Mouse (Mus musculus): ENCODE results near the gene Mrpl34.

The Mrpl34 gene

DNA sequence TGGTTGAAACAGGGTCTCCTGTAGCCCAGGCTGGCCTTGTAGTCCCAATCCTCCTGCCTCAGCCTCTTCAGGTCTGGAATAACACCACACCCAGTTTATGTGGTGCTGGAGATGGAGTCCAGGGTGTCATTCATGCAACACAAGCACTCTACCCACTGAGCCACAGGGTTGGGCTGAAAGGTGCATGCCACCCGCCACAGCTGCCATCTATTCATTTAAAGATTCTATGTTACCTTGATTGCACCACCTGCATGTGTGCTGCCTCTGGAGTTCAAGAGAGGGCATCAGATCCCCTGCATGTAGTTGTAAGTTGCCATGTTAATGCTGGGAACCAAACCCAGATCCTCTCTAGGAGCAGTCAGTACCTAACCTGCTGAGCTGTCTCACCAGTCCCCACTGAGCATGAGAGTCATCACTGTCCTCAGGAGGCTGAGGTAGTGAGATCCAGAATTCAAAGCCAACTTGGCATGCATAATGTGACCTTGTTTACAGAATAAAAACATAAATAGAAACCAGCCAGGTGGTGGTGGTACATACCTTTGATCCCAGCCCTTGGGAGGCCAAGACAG lies 32.4 kb downstream of the Mrpl34 start:
- DNase-seq = no peak

DNA sequence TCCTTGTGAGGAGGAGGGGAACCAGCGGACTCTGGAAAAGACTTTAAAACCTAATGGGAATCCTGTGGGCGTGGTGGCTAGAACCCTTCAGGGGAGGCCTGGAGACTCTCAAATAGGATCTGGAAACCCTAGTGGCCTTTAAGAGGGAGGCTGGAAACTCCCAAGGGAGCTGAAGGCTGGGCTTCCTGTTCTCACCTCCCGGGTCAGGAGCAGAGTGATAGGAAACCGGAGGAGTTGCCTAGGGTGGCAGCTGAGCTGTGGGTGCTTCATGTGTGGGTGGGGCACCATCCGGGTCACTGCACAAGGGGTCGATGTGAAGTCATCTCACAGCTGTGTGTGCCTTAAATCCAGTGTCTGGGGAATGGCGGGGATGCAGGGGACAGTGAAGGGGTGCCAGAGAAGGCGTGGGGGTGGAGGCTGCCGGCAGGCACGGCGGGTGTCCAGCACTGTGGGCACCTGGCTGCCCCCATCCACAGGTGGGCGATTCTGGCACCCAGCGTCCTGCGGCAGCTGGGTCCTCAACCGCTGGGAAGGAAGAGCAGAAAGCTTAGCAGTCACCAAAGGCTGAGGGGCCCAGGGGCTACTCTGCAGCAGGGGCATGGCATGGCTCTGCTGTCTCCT lies 33.2 kb downstream of the Mrpl34 start:
- DNase-seq = peak; percentile 98

DNA sequence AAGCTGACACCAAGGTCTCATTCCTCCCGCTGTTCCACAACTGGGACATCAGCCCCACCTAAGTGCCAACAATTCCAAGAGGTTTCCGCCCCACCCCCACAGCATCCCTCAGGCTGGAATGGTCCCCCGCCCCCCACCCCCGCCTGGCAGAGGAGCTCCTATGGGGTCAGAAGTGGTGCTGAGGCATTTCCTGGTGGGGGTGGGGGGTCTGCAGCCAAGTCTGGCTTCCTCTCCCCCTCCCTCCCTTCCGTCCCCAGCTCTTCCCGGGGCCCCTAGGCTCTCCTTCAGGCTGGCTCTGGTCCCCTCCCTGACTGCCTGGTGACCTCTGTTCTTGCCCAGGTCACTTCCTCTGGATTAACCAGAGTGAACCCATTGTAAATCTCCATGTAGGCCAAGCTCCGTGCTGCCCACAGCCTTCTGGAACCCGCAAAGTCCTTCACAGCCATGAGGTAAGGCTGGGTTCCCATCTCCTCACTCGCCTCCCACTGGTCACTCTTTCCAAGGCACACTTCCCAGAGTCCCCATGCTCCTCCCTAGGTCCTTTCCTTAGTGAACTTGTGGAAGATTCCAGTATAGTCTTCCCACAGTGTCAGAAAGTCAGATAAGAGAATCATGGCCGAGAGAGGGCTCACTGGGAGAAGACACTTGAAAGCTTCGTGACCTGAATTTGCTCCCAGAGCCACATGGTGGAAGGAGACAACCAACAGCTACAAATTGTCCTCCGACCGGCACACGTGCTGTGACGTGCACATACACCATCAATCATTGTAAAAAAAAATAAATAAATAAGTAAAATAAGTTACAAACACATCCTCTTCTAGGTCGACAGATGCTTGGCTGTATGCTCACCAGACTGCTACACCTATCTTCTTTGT lies 34.3 kb downstream of the Mrpl34 start:
- DNase-seq = peak; percentile 94

DNA sequence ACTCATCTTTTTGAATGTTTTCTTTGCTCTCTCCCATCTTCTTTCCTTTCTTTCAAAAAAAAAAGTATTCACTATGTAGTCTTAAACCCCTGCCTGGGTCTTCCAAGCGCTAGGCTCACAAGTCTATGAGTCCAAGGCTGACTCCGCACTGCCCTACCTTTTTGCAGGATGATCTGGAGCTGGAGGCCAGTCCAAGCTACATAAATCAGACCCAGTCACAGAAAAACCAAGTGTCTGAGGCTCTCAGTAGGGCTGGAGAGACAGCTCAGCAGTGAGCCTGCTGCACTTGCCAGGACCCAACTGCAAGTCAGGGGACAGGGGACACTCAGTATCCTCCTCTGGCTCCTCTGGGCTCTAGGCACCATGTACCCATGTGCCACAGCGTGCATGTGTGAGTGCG lies 39.6 kb downstream of the Mrpl34 start:
- no peak for DNase-seq

DNA sequence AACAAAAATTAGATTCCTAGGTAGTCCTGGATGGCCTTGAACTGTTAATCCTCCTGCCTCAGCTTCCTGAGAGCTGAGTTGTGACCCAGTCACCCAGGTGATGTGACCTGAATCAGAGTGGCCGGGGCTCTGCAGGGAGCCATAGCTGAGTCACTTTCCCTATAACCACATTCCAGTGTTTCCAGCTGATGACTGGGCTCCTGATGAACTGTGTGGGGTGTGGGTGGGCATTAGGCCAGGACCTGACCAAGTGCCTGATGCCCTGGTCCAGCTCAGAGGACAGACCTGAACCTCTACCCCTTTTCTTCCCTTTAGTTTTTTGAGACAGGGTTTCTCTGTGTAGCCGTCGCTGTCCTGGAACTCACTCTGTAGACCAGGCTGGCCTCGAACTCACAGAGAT lies 40.6 kb downstream of the Mrpl34 start:
- no peak for DNase-seq

DNA sequence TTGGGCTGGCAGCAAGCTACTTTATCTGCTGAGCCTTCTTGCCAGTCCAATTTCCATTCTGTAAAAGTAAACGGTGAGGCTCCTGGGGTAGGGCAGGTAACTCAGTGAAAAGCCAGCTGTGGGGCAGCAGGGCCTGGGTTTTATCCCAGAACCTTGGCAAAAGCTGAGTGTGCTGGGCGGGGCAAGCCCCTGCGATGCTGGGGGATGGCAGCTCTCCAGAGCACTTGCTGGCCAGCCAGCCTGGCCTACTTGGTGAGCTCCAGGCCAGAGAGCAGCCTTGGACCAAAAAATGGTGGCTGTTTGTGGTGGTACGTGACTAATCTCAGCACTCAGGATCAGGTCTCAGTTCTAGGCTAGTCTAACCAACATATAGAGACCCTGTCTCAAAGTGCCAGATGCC lies 41.2 kb downstream of the Mrpl34 start:
- DNase-seq = peak; percentile 93

DNA sequence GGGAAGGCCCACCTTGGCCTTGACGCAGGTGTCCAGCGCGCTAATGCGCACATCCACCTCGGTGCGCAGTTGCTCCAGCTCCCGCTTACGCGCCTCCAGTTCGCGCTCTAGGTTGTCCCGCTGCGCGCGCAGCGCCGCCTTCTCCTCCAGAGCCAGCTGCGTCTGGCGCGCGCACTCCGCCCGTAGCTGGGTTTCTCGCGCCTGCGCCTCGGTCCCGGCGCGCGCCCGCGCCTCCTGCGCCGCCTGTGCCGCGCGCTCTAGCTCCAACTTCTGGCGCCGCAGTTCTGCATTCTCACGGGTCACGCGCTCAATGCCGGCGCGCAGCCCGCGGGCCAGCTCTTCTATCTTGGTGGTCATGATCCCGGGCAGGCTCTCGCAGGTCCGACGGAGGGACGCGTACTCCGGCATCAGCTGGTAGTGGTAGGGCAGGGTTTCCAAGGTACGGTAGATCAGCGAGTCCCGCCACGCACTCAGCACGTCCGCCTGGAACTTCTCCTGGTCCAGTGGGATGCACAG lies 42.9 kb downstream of the Mrpl34 start:
- DNase-seq = peak; percentile 99

DNA sequence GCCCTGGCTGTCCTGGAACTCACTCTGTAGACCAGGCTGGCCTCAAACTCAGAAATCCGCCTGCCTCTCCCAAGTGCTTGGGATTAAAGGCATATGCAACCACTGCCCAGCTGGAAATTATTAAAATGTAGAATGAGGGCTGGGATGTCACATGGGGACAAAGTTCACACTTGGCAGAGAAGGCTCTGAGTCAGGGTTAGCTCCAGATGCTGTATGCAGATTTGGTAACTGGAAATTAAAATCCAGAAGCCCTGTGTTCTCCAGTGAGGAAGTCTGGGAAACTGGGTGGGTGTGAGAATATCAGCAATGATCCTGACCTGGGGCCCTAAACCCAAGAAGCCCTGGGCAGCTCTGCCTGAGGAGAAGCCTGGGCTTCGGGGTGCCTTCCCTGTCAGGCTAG lies 44.6 kb downstream of the Mrpl34 start:
- peak; percentile 94 for DNase-seq

DNA sequence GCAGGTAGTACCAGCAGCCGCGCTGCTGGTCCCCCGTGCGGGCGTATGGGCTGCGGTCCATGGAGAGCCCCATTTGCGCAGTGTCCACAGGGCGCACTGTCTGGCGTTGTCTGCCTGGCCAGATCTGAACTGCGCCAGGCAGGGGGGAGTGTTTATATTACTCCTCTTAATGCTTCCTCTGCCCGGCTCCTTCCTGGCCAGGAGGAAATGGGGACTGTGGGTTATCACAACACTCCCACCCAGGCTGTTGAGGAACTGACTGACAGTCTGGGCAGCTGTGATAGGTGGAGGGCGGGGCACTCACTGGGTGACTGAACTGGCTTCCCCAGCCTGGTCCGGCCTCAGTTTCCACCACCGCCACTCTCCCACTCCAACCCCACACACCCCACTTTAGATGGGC lies 46.9 kb downstream of the Mrpl34 start, which contains the start of gene Plvap:
Gene Plvap (minus strand): TSS at position 109 of the 400 bp plus-strand sequence.
- peak; percentile 95 for DNase-seq

DNA sequence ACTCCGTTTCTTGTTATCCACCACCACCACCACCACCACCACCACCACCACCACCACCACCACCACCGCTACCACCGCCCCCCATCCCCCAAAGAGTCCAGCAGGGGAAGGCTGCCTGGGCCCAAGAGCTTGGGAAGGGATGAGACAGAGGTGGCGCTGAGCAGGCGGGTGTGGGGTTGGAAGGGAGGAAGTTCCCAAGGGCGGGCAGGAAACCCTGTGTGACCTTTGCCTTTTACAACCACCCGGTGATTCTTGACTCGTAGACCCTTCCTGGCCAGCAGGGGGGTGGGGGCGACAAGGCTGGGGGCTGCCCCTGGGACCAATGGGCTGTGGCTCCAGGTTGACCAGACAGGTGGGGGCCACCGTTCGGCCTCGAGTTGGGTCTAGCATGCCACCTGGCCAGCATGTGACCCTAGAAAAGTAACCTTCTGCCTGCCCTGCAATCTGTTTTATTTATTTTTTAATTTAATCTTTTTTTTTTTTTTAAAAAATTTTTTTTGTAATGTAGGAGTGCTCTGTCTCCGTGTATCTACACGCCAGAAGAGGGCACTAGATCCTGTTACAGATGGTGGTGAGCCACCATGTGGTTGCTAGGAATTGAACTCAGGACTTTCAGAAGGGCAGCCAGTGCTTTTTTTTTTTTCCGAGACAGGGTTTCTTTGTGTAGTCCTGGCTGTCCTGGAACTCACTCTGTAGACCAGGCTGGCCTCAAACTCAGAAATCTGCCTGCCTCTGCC lies 48.4 kb downstream of the Mrpl34 start:
- DNase-seq = no peak

DNA sequence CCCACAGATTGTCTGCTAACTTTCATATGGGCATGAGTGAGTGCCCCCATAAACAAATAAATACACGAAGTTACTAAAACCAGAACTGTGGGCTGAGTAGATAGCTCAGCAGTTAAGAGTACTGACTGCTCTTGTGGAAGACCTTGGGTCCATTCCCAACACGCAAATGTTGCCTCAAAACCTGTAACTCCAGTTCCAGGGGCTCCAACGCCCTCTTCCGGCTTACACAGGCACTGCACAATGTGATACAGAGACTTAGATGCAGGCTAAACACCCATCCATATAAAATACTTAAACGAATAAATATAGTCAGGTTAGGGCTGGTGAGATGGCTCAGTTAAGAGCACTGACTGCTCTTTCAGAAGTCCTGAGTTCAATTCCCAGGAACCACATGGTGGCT lies 50.3 kb downstream of the Mrpl34 start:
- no peak for DNase-seq

All from heart, adult 11 months (tissue).